Mouse (Mus musculus) heart, adult 2 months (tissue): ENCODE results near the gene Slc22a16.

ENCODE experiments used
- CTCF ChIP-seq: fragments of 200-600 bp; IDR thresholded peaks from 2 replicates; pipeline ENCODE4 v1.8.1; 2022; ENCODE audit warnings: antibody characterized with exemption, mild to moderate bottlenecking, moderate library complexity
- EP300 ChIP-seq: fragments of 200-500 bp; IDR thresholded peaks from 2 replicates; pipeline ENCODE4 v1.6.1; 2011; ENCODE audit warnings: low read depth, low read length, control low read depth; ENCODE audit not compliant: insufficient read depth
- POLR2A ChIP-seq: fragments of 200-500 bp; IDR thresholded peaks from 2 replicates; pipeline ENCODE4 v1.6.1; 2011; ENCODE audit warnings: mild to moderate bottlenecking, low read depth, low read length, control low read depth; ENCODE audit not compliant: insufficient read depth

- no peak for TF ChIP-seq POLR2A
- TF ChIP-seq CTCF, result no peak
- no peak for TF ChIP-seq EP300
Measured at GRCm38 (mm10) chr10:40575912-40576634, 5.9 kb downstream of the Slc22a16 start.
